Mouse (Mus musculus) CH12.LX (cell line): Measurements from ENCODE around the gene Cuedc1. TPM values are rescaled to one million over a fixed set of nuclear protein-coding genes. Genes with fewer than 3 reads are reported as not detected.

ENCODE experiments used
- DNase-seq: peaks from one replicate; pipeline ENCODE4 v3.0.0-alpha.2; 2013; ENCODE audit errors: extremely low read depth
- H3K27ac ChIP-seq: 2 replicates; pipeline ENCODE4 v1.5.1; 2012; ENCODE audit warnings: low read depth, mild to moderate bottlenecking, control low read depth, moderate library complexity; ENCODE audit not compliant: insufficient read depth
- H3K27me3 ChIP-seq: replicated peaks from 2 replicates; pipeline ENCODE3; 2012; ENCODE audit warnings: inconsistent platforms
- H3K36me3 ChIP-seq, 2 experiments: replicated peaks in 1 of 2; 2 replicates each; pipeline versions ENCODE3 to v1.6.1; 2012; ENCODE audit warnings: inconsistent platforms in 1 of 2, low read length in 1 of 2, mild to moderate bottlenecking in 1 of 2, mixed read lengths in 1 of 2, moderate library complexity in 1 of 2; ENCODE audit not compliant: control insufficient read depth in 1 of 2, insufficient read depth in 1 of 2
- H3K4me1 ChIP-seq, 2 experiments: 2 replicates each; pipeline ENCODE4 v1.6.1; 2012; ENCODE audit warnings: inconsistent platforms in 1 of 2, moderate library complexity in 1 of 2; ENCODE audit not compliant: insufficient read depth in 2 of 2, control insufficient read depth in 1 of 2
- H3K4me2 ChIP-seq: 2 replicates; pipeline ENCODE4 v1.6.1; 2012; ENCODE audit warnings: low read depth, mild to moderate bottlenecking, control low read depth; ENCODE audit not compliant: poor library complexity, insufficient read depth, severe bottlenecking
- H3K4me3 ChIP-seq, 3 experiments: fragments of 150-350 bp in 1 of 3; sonication (generic) in 1 of 3; replicated peaks in 1 of 3; 2 replicates each; pipeline versions ENCODE3 to v1.5.1; 2011 to 2012; ENCODE audit warnings: low read depth in 2 of 3, low read length in 2 of 3, mild to moderate bottlenecking in 2 of 3, moderate library complexity in 2 of 3, control low read depth in 1 of 3, improper control_type of control experiment in 1 of 3, inconsistent platforms in 1 of 3, mixed read lengths in 1 of 3; ENCODE audit not compliant: poor library complexity in 1 of 3
- H3K79me2 ChIP-seq: replicated peaks from 2 replicates; pipeline ENCODE4 v1.6.1; 2012; ENCODE audit warnings: mild to moderate bottlenecking, moderate library complexity; ENCODE audit not compliant: control insufficient read depth, poor library complexity, insufficient read depth, severe bottlenecking; ENCODE audit errors: extremely low read depth
- H3K9ac ChIP-seq: 2 replicates; pipeline ENCODE4 v1.6.1; 2012; ENCODE audit warnings: low read depth, mild to moderate bottlenecking, control low read depth, moderate library complexity; ENCODE audit not compliant: insufficient read depth
- H3K9me3 ChIP-seq: replicated peaks from 2 replicates; pipeline ENCODE3; 2012; ENCODE audit warnings: low read length, inconsistent platforms, mixed read lengths
- BHLHE40 ChIP-seq: IDR thresholded peaks from 2 replicates; pipeline ENCODE4 v1.6.1; 2011; ENCODE audit warnings: mild to moderate bottlenecking, low read depth, low read length, improper control_type of control experiment
- CHD1 ChIP-seq: IDR thresholded peaks from 2 replicates; pipeline ENCODE4 v1.6.1; 2012; ENCODE audit warnings: low read depth, low read length, improper control_type of control experiment, inconsistent platforms
- CHD2 ChIP-seq: IDR thresholded peaks from 2 replicates; pipeline ENCODE4 v1.6.1; 2011; ENCODE audit warnings: low read length, improper control_type of control experiment
- CTCF ChIP-seq, 2 experiments: IDR thresholded peaks in 1 of 2; conservative IDR thresholded peaks in 1 of 2; 2 replicates each; pipeline ENCODE4 v1.5.1; 2011 to 2012; ENCODE audit warnings: low read depth in 2 of 2, low read length in 2 of 2, improper control_type of control experiment in 1 of 2, inconsistent platforms in 1 of 2, mild to moderate bottlenecking in 1 of 2, moderate library complexity in 1 of 2
- E2F4 ChIP-seq: IDR thresholded peaks from 2 replicates; pipeline ENCODE4 v1.6.1; 2011; ENCODE audit warnings: low read depth, low read length, improper control_type of control experiment; ENCODE audit not compliant: insufficient replicate concordance
- ELF1 ChIP-seq: IDR thresholded peaks from 2 replicates; pipeline ENCODE4 v1.6.1; 2014; ENCODE audit warnings: low read depth, mild to moderate bottlenecking, inconsistent platforms, low read length, improper control_type of control experiment
- EP300 ChIP-seq: IDR thresholded peaks from 2 replicates; pipeline ENCODE4 v1.6.1; 2011; ENCODE audit warnings: low read length, improper control_type of control experiment
- GABPA ChIP-seq: IDR thresholded peaks from 2 replicates; pipeline ENCODE4 v1.6.1; 2012; ENCODE audit warnings: low read depth, low read length, improper control_type of control experiment, inconsistent platforms; ENCODE audit not compliant: insufficient replicate concordance
- HCFC1 ChIP-seq: IDR thresholded peaks from 2 replicates; pipeline ENCODE4 v1.6.1; 2012; ENCODE audit warnings: low read depth, mild to moderate bottlenecking, inconsistent platforms, low read length, improper control_type of control experiment
- IRF4 ChIP-seq: IDR thresholded peaks from 2 replicates; pipeline ENCODE4 v1.6.1; 2014; ENCODE audit warnings: low read depth, mild to moderate bottlenecking, inconsistent platforms, low read length, improper control_type of control experiment
- KAT2A ChIP-seq: IDR thresholded peaks from 2 replicates; pipeline ENCODE4 v1.6.1; 2012; ENCODE audit warnings: low read length, improper control_type of control experiment, inconsistent platforms; ENCODE audit not compliant: insufficient replicate concordance
- MAFK ChIP-seq: IDR thresholded peaks from 2 replicates; pipeline ENCODE4 v1.6.1; 2011; ENCODE audit warnings: low read length, improper control_type of control experiment; ENCODE audit not compliant: insufficient replicate concordance
- MAZ ChIP-seq: IDR thresholded peaks from 2 replicates; pipeline ENCODE4 v1.6.1; 2012; ENCODE audit warnings: low read depth, mild to moderate bottlenecking, inconsistent platforms, low read length, improper control_type of control experiment, moderate library complexity
- MEF2A ChIP-seq: IDR thresholded peaks from 2 replicates; pipeline ENCODE4 v1.6.1; 2014; ENCODE audit warnings: low read depth, mild to moderate bottlenecking, inconsistent platforms, low read length, improper control_type of control experiment, borderline replicate concordance
- MXI1 ChIP-seq: IDR thresholded peaks from 2 replicates; pipeline ENCODE4 v1.6.1; 2011; ENCODE audit warnings: mild to moderate bottlenecking, low read depth, low read length, improper control_type of control experiment
- MYC ChIP-seq: IDR thresholded peaks from 2 replicates; pipeline ENCODE4 v1.6.1; 2011; ENCODE audit warnings: low read depth, mild to moderate bottlenecking, improper control_type of control experiment, low read length
- NELFE ChIP-seq: IDR thresholded peaks from 2 replicates; pipeline ENCODE4 v1.6.1; 2011; ENCODE audit warnings: low read depth, low read length, improper control_type of control experiment
- NRF1 ChIP-seq: IDR thresholded peaks from 2 replicates; pipeline ENCODE4 v1.6.1; 2014; ENCODE audit warnings: low read depth, mild to moderate bottlenecking, inconsistent platforms, low read length, improper control_type of control experiment, moderate library complexity
- PAX5 ChIP-seq: IDR thresholded peaks from 2 replicates; pipeline ENCODE4 v1.6.1; 2012; ENCODE audit warnings: low read length, inconsistent platforms, mixed read lengths
- POLR2A ChIP-seq: IDR thresholded peaks from 2 replicates; pipeline ENCODE4 v1.6.1; 2011; ENCODE audit warnings: low read depth, mild to moderate bottlenecking, improper control_type of control experiment, low read length
- RCOR1 ChIP-seq: conservative IDR thresholded peaks from 2 replicates; pipeline ENCODE4 v1.6.1; 2012; ENCODE audit warnings: low read depth, mild to moderate bottlenecking, inconsistent platforms, low read length, improper control_type of control experiment
- SMC3 ChIP-seq: IDR thresholded peaks from 2 replicates; pipeline ENCODE4 v1.6.1; 2011; ENCODE audit warnings: low read depth, low read length, improper control_type of control experiment
- TCF12 ChIP-seq: IDR thresholded peaks from 2 replicates; pipeline ENCODE4 v1.6.1; 2014; ENCODE audit warnings: low read depth, mild to moderate bottlenecking, inconsistent platforms, low read length, improper control_type of control experiment
- ZC3H11A ChIP-seq: IDR thresholded peaks from 2 replicates; pipeline ENCODE4 v1.6.1; 2012; ENCODE audit warnings: low read depth, mild to moderate bottlenecking, inconsistent platforms, low read length, improper control_type of control experiment
- dilution Hi-C: fragments of 300-500 bp; cut with MboI; formaldehyde crosslinking; loops from 2 replicates; pipeline ENCODE4 v1.14.3; 2020; ENCODE audit warnings: low sequenced_read_pairs; ENCODE audit not compliant: extremely low pct_unique_long_range_greater_than_20kb, extremely low pct_ligation_motif_present
- in situ Hi-C: fragments of 300-500 bp; cut with MboI; formaldehyde crosslinking; loops from 3 replicates; pipeline ENCODE4 v1.14.3; 2019; ENCODE audit warnings: low sequenced_read_pairs, low pct_ligation_motif_present, low pct_unique_long_range_greater_than_20kb, mixed read lengths
- polyA plus RNA-seq: library from polyadenylated mRNA; unstranded; fragments of >175 nt; gene quantifications from 2 replicates; pipeline ENCODE4 v1.2.1, GENCODE M21; 2012; ENCODE audit warnings: low read depth; ENCODE audit not compliant: insufficient read length
- total RNA-seq, 2 experiments: library from RNA; depleted of rRNA; stranded (reverse); fragments of 300-350 nt in 1 of 2; fragments of >200 nt in 1 of 2; gene quantifications; 2 replicates each; pipeline ENCODE4 v1.2.3; 2012 to 2014

Gene Cuedc1
- total and polyA plus RNA-seq, 3 experiments: 0.20 to 0.51 (median 0.47) TPM

DNA sequence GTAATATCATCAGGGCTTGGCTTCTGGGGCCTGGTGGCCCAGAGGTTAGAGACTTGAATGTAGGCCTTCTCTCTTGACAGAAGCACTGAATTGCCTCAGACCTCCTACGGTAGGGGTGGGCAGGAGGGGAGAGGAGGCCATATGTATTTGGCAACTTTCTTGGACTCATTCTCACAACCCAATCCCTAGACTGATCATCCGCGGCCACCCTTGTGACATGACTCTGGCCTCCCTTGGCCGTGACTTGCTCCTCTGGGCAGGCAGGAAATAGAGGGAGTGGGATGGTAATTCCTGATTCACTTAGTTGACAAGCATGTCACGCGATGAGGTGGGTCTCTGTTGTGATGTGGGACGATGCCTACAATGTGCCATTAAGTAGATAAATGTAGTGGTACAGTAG, 68.6 kb downstream of the Cuedc1 start:
- Histone ChIP-seq H3K79me2 (no peaks in the 10 kb centered on the region), H3K4me1 (peaks cover 0 to 12% of the 10 kb centered on the region in 2 experiments; a peak in 2 of 4 replicates), H3K27ac (no peak overlapping the region), H3K4me2 (no peak overlapping the region), H3K4me3 (no peak overlapping the region), H3K36me3 (no peaks in the 10 kb centered on the region), H3K9ac (no peak overlapping the region), H3K9me3 (no peaks in the 10 kb centered on the region), H3K27me3 (peaks cover 66% of the 10 kb centered on the region)
- in situ Hi-C loops: no loop called here
- no peak for TF ChIP-seq BHLHE40
- TF ChIP-seq MYC: no peak
- no peak for TF ChIP-seq SMC3
- no peak for TF ChIP-seq NRF1
- no peak for TF ChIP-seq NELFE
- TF ChIP-seq E2F4: no peak
- TF ChIP-seq CTCF (conservative IDR thresholded peaks at IDR 0.05 in 1 of 2, IDR thresholded peaks at IDR 0.05 in 1 of 2; ENCODE audit: low read depth in 2 of 2, low read length in 2 of 2): no peak
- TF ChIP-seq TCF12: no peak
- no peak for TF ChIP-seq MAFK
- no peak for TF ChIP-seq MEF2A
- TF ChIP-seq IRF4: no peak
- no peak for DNase-seq
- dilution Hi-C loops: no loop called here

DNA sequence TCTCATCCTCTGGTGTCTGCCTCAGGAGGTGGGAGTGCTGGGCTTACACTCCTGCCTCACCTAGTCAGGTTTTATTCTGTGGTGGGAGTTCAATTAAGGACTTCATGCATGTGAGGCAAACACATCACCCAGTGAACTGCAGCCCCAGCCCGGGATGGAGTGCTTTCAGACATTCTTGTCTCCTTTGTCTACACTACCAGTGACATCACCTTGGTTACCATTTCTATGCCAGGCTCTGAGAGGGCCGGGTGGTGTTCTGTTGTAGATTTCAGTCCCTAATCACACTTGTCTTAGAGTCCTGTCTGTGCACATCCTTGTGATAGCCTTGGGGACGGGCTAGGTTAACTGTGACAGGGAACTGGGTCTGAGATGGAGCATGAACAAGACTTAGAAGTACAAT, 70.8 kb downstream of the Cuedc1 start:
- Histone ChIP-seq H3K4me2 (no peak overlapping the region), H3K79me2 (no peaks in the 10 kb centered on the region), H3K36me3 (no peaks in the 10 kb centered on the region), H3K9ac (no peak overlapping the region), H3K27ac (no peak overlapping the region), H3K27me3 (peaks cover 73% of the 10 kb centered on the region), H3K9me3 (no peaks in the 10 kb centered on the region), H3K4me3 (no peak overlapping the region), H3K4me1 (peaks cover 0 to 5% of the 10 kb centered on the region in 2 experiments; a peak in 1 of 4 replicates)
- in situ Hi-C loops (no loop called here), dilution Hi-C loops (no loop called here)
- no peak for DNase-seq
- TF ChIP-seq KAT2A (no peak), CHD1 (no peak), ZC3H11A (no peak), MAZ (no peak), POLR2A (no peak), RCOR1 (no peak), PAX5 (no peak), HCFC1 (no peak), MEF2A (no peak), ELF1 (no peak), EP300 (no peak), SMC3 (no peak), CHD2 (no peak), GABPA (no peak), MXI1 (no peak)
